Mouse (Mus musculus) C2C12 (cell line): Measurements from ENCODE around the gene Aurkb.

Source experiments
- CEBPB ChIP-seq: IDR thresholded peaks from one replicate; pipeline ENCODE4 v1.6.1; 2011; ENCODE audit warnings: low read depth, mild to moderate bottlenecking, control low read depth, moderate library complexity
- CTCF ChIP-seq: IDR thresholded peaks from one replicate; pipeline ENCODE4 v1.5.1; 2011; ENCODE audit not compliant: control insufficient read depth, insufficient read depth, insufficient read length
- MYOD1 ChIP-seq: IDR thresholded peaks from one replicate; pipeline ENCODE4 v1.6.1; 2011; ENCODE audit warnings: low read depth; ENCODE audit not compliant: control insufficient read depth, insufficient read length
- MYOG ChIP-seq: IDR thresholded peaks from one replicate; pipeline ENCODE4 v1.6.1; 2011; ENCODE audit not compliant: control insufficient read depth, insufficient read length; ENCODE audit errors: extremely low read depth
- USF1 ChIP-seq: IDR thresholded peaks from one replicate; pipeline ENCODE4 v1.6.1; 2011; ENCODE audit warnings: low read depth, mild to moderate bottlenecking, control low read depth, moderate library complexity

- no peak for TF ChIP-seq CEBPB
- no peak for TF ChIP-seq CTCF
- no peak for TF ChIP-seq MYOG
- no peak for TF ChIP-seq MYOD1
- TF ChIP-seq USF1: no peak
Measured at GRCm38 (mm10) chr11:69028805-69029204, 16.6 kb upstream of the Aurkb start.
